Mouse (Mus musculus): Measurements from ENCODE around the gene Celf2.

DNA sequence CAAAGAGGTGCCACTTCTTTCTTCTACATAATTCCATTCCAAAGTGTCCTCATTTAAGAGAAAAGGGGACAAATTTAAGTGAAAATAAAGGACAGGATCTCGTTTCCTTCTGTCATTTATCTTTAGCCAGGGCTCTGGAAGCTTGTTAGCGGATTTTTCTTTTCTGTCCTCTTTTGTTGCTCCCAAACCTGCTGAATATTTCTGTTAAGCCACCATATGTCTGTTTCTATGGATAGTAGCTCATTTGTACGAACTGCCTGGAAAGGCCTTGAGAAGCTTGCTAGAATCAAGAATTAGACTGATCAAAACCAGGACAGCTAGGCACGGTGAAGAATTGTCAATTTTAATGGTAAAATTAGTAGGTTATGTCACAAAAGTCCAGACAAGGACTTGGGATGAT is 27.3 kb downstream of the Celf2 start:
- TF ChIP-seq POLR2A (IDR thresholded peaks at IDR 0.05; ENCODE audit: borderline replicate concordance, control insufficient read depth, low read depth, low read length) (no peak), CTCF (IDR thresholded peaks at IDR 0.05; ENCODE audit: control insufficient read depth, insufficient read depth, low read length) (no peak)
